Mouse (Mus musculus) frontal cortex, adult (tissue): ENCODE measurements around the gene Slc35b1.

Experiments
- ATAC-seq: cut with Nextera tagmentation; 2 replicates; pipeline ENCODE4 v1.9.2; 2017; ENCODE audit warnings: mild to moderate bottlenecking, moderate library complexity, mixed read lengths; ENCODE audit not compliant: low TSS enrichment

Gene Slc35b1

GRCm38 (mm10) chr11:95365596-95365995 is 18.9 kb upstream of the Slc35b1 start:
- peak; percentile 53 for ATAC-seq

DNA sequence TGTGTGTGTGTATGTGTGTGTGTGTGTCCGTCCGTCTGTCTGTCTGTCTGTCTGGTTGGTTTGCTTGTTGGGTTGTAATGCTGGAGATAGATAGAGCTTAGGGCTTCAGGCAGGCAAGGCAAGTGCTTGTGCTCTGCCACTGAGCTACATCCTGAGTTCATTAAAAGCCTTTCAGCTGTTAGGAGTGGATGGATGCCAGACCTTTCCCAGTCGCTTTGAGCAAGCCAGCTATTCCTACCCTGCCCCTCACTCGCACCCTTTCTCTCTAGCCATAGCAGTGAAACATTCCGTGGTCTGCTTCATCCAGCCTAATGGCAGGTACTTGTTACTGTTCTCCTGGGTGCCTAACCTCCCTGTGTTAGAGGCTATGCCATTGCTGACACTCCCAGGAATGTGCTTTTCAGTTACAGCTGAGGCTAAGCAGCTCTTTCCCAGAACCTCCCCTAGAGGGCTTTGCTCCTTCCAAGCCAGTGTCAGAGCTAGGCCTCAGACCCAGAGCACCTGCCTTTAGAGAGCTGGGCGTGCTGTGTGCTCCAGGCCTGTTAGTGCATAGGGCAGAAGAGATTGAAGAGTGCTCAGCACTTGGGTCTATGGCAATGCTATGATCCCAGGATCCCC is 18.1 kb upstream of the Slc35b1 start:
- ATAC-seq: 0 out of 2 replicates have a peak, but pooled peaks have one; percentile 25

- ATAC-seq: no peak
Measured at GRCm38 (mm10) chr11:95367011-95367735, 17.3 kb upstream of the Slc35b1 start.

GRCm38 (mm10) chr11:95368231-95368823 is 16.2 kb upstream of the Slc35b1 start:
- ATAC-seq: no peak

DNA sequence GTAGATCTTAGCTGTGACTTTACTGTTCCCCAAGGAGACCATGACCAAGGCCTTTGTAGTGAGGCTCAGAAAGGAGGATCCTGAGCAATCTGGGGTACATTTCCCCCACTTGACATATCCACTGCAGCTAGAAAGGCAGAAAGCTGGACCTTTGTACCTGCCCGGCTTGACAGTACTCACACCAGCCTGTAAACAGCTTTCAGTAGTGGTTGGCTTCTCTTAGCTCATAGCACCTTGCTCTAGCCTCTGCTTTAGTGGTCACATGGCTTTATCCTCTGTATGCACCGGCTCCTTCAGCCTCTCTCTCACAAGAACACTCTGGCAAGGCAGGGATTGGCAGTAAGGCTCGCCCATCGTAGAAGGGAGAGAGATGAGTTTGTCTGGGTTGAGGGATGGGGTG is 15.6 kb upstream of the Slc35b1 start:
- ATAC-seq: no peak

GRCm38 (mm10) chr11:95369964-95370890 is 14.3 kb upstream of the Slc35b1 start:
- peak; percentile 72 for ATAC-seq

DNA sequence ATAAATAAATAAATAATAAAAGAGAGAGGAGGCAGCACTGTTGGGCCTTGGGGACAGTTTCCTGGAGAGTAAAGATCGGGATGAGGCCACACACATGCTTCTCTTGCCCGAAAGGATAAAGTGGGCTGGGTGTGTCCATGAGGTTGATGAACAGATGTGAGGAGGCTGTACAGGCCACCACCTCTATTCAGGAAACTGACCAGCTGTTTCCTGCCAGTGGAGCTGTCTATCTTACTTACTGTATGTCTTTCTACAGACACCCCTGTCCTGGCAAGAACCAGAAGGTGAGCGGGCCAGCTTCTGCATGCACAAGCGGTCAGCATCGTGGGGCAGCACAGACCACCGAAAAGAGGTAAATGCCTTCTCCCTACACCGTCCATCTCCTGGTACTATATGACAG is 13.3 kb upstream of the Slc35b1 start:
- no peak for ATAC-seq

DNA sequence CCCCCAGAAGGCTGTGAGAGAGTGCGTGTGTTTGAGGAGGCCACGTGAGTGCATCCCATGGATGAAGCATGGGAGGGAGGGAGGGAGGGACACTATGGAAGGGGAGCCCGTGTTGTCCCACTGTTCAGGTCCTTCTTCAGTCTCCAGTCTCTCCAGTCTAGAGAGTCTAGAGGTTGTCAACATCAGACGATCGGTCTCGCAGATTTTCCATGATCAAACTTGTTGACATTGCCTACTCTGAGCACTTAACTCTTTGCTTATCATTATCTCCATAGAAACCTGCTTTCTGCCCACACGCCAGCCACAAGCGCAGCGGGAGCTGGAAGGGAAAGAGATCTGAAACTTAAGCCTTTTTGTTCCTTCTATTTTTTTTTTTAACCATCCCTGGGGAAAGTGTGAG is 5.6 kb upstream of the Slc35b1 start:
- 0 out of 2 replicates have a peak, but pooled peaks have one; percentile 36 for ATAC-seq

GRCm38 (mm10) chr11:95379552-95379951 is 4.9 kb upstream of the Slc35b1 start:
- ATAC-seq: no peak

DNA sequence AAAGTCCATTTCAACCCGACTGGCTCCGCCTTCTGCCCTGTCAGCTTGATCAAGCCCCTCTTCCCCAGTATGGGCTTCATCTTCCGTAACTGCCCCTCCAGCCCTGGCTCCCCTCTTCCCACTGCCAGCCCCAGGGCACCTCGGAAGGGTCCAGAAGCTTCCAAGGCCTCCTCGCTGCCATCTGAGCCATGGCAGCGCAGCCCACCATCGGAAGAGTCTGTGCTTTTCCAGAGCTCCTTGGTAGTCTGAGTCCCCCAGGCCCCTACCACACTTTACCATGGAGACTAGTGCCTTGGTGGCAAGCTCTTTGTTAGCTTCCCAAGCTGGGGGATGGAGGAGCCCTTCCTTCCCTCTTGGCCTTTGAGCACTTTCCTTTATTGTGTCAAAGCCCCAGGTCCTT is 3.8 kb upstream of the Slc35b1 start:
- ATAC-seq: no peak

DNA sequence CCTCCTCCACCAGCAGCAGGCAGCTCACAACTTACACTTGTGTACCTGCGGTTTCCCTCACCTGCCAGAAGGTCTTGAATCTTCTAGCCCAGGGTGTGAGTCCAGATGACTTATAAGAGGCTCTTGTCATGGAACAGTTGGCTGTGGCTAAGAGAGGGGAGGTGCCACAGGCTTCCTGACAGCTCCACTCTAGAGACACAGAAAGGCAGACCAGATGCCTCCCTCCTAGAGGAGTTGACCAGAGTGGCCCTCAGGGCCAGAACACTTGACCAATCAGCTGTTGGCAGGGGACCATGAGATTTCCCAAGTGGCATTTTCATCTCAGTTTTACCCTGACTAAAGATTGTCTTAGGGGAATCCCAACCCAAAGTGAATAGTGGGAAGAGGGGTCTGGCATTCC is 3.3 kb upstream of the Slc35b1 start:
- no peak for ATAC-seq

- no peak for ATAC-seq
Measured at GRCm38 (mm10) chr11:95383331-95383986, 1.0 kb upstream of the Slc35b1 start.

- no peak for ATAC-seq
Measured at GRCm38 (mm10) chr11:95384004-95384318, 531 bp upstream of the Slc35b1 start.

DNA sequence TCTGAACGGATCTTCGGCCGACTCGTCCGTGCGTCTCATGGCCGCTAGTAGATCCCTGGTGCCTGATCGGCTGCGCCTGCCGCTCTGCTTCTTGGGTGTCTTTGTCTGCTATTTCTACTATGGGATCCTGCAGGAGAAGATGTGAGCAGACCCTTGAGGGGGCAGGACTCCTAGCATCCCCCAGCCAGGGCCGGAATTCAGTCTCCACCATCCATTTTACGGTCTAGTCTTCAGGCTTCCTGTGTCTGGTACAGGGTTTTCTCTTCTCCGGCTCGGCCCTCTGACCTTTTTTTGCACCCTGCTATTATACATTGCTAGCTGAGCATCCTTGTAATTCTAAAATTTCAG is 455 bp downstream of the Slc35b1 start:
- ATAC-seq: peak; percentile 13; the same call in 1 of the 2 replicates

DNA sequence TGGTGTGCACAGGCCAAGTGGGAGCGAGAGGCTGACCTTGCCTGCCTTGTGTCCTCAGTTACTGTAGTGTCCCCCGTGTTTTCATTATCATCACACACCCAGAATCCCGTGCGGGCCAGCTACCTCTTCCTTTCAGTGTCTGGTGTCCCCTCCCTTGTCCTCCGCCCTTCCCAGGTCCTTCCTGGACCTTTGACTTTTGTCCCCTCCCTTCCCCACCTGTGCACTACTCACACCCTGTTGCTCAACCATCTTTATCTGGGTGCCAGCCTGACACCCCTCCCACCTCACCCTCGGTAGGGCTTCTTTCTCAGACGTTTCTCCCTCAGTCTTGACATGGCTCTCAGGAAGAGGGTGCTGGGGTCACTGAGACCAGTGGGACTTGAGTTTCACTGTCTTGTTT is 2.9 kb downstream of the Slc35b1 start:
- ATAC-seq: no peak

DNA sequence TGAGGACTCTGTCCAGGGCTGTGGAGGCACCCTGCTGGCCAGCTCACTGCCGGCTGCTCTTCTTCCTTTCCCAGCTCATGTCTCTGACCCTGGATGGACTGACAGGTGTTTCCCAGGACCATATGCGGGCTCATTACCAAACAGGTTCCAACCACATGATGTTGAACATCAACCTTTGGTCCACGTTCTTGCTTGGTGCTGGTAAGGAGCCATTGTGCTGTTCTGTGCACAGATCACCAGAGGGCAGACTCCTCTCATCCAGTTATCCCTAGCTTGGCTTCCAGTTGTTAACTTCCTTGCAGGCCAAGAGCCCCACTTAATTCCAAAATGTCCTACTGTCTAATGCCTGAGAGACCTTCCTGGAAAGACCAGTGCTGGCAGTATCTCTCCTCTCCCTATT is 4.5 kb downstream of the Slc35b1 start:
- ATAC-seq: no peak

- no peak for ATAC-seq
Measured at GRCm38 (mm10) chr11:95390420-95390819, 5.9 kb downstream of the Slc35b1 start.

GRCm38 (mm10) chr11:95391201-95391600 is 6.7 kb downstream of the Slc35b1 start:
- no peak for ATAC-seq

DNA sequence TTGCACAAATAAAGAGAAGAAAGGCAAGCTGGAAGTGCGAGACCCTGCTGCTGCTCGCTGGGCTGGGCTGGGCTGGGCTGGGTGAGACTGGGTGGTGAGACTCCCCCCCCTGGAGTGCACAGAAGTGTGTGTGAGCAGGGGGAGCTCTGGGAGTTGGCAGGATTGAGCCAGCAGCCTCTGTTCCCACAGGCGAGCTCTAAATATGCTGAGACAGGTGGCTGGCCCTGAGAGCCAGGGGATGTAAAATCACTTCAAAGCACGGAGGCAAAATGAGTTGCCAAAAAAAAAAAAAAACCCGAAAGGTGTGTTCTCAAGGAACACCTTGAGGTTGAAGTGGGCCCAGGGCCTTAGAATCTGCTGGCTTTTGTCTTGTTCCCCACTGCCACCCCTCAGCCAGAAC is 7.3 kb downstream of the Slc35b1 start:
- ATAC-seq: peak; percentile 73

- ATAC-seq: peak; percentile 60
Measured at GRCm38 (mm10) chr11:95392223-95392667, 7.8 kb downstream of the Slc35b1 start.

GRCm38 (mm10) chr11:95392708-95393499 is 8.4 kb downstream of the Slc35b1 start:
- ATAC-seq: no peak
